Mouse (Mus musculus) T-cell, adult 66 days (primary cell): ENCODE results near the gene Ttc12. TPM values are rescaled to one million over a fixed set of nuclear protein-coding genes. Genes with fewer than 3 reads are reported as not detected.

ENCODE experiments used
- total RNA-seq, 2 experiments: library from RNA; stranded (reverse); gene quantifications; 3 replicates in 1 of 2; 4 replicates in 1 of 2; pipeline ENCODE4 v1.2.4; 2023

Ttc12 gene
- not detected for total RNA-seq

GRCm38 (mm10) chr9:49485892-49486311, at the start of gene Ttc12:
TSS of gene Ttc12 (minus strand) at chr9:49486225.

GRCm38 (mm10) chr9:49426921-49427320, 59.1 kb downstream of the Ttc12 start, which contains the start of gene Ankk1:
TSS of gene Ankk1 (minus strand) at chr9:49427021.

Other genes with a start within 250 kb of the Ttc12 start
- not detected for gene Gm4894, start 235.7 kb downstream of the Ttc12 start, total RNA-seq
- not detected for gene Drd2, start 145.6 kb downstream of the Ttc12 start, total RNA-seq
- not detected for gene Ankk1, start 59.2 kb downstream of the Ttc12 start, total RNA-seq